Mouse (Mus musculus): ENCODE results near the gene Tmem265. TPM values are rescaled to one million over a fixed set of nuclear protein-coding genes. Genes with fewer than 3 reads are reported as not detected.
A peak's percentile ranks its signal among the peaks of the same experiment; 100 is the strongest.

Tmem265 gene
- total and polyA plus RNA-seq, 3 experiments: not detected

GRCm38 (mm10) chr7:127585031-127585430 lies 23.8 kb downstream of the Tmem265 start:
- H3K27me3 ChIP-seq (ENCODE audit: control insufficient read depth in 1 of 2, insufficient read depth in 2 of 2, low read length in 2 of 2): no peaks in the 10 kb centered on the region
- H3K9ac ChIP-seq (ENCODE audit: control insufficient read depth, low read depth, low read length, poor library complexity, severe bottlenecking): no peak overlapping the region
- peaks cover 0 to 30% of the 10 kb centered on the region in 2 experiments; a peak in 2 of 4 replicates for H3K36me3 ChIP-seq (ENCODE audit: control insufficient read depth in 1 of 2, insufficient read depth in 2 of 2, low read length in 2 of 2)
- H3K9me3 ChIP-seq (replicated peaks; ENCODE audit: insufficient read depth, low read length): no peaks in the 10 kb centered on the region
- peaks cover 12% of the 10 kb centered on the region for H3K79me2 ChIP-seq (ENCODE audit: control insufficient read depth, insufficient read depth, low read length, poor library complexity)
- H3K4me1 ChIP-seq (ENCODE audit: control insufficient read depth in 1 of 2, insufficient read depth in 2 of 2, low read length in 2 of 2): peaks cover 6 to 33% of the 10 kb centered on the region in 2 experiments; a peak in 3 of 4 replicates
- 0 out of 2 replicates have a peak overlapping the region, but pooled peaks have one; percentile 35 for H3K27ac ChIP-seq (ENCODE audit: control insufficient read depth, low read depth, low read length)
- no peak for TF ChIP-seq ETS1 (IDR thresholded peaks at IDR 0.05; ENCODE audit: low read depth, low read length)
- TF ChIP-seq TCF12 (IDR thresholded peaks at IDR 0.05; ENCODE audit: low read depth, low read length): no peak
- no peak for TF ChIP-seq ZC3H11A (IDR thresholded peaks at IDR 0.05; ENCODE audit: low read depth, low read length)
- TF ChIP-seq MXI1 (IDR thresholded peaks at IDR 0.05; ENCODE audit: low read depth, low read length): no peak
- TF ChIP-seq SMC3 (IDR thresholded peaks at IDR 0.05; ENCODE audit: low read depth, low read length): no peak
- TF ChIP-seq GATA1 (IDR thresholded peaks at IDR 0.05; ENCODE audit: low read depth, low read length): no peak
- TF ChIP-seq HCFC1 (IDR thresholded peaks at IDR 0.05; ENCODE audit: low read depth, low read length): no peak
- DNase-seq (ENCODE audit: low read depth, low spot score): no peak
- H3K4me3 ChIP-seq (ENCODE audit: control insufficient read depth in 1 of 2, insufficient read depth in 1 of 2, low read depth in 2 of 2, low read length in 2 of 2): no peak overlapping the region

- no peak for TF ChIP-seq POLR2A (IDR thresholded peaks at IDR 0.05; ENCODE audit: control insufficient read depth in 1 of 2, insufficient read depth in 1 of 2, low read depth in 1 of 2, low read length in 2 of 2, poor library complexity in 1 of 2)
- TF ChIP-seq SIN3A (IDR thresholded peaks at IDR 0.05; ENCODE audit: low read length): peak; percentile 58; the same call in 1 of the 2 replicates
- peak; percentile 82 to 90 for TF ChIP-seq EP300 (IDR thresholded peaks at IDR 0.05; ENCODE audit: low read depth in 1 of 2, low read length in 2 of 2)
- TF ChIP-seq TAL1 (IDR thresholded peaks at IDR 0.05; ENCODE audit: low read length): peak; percentile 82
- TF ChIP-seq NELFE (IDR thresholded peaks at IDR 0.05; ENCODE audit: low read depth, low read length): no peak
- TF ChIP-seq GATA1 (IDR thresholded peaks at IDR 0.05; ENCODE audit: low read depth, low read length): peak; percentile 79
- TF ChIP-seq MXI1 (IDR thresholded peaks at IDR 0.05; ENCODE audit: low read depth, low read length): peak; percentile 31; the same call in 1 of the 2 replicates
- TF ChIP-seq ETS1 (IDR thresholded peaks at IDR 0.05; ENCODE audit: low read depth, low read length): 0 out of 2 replicates have a peak, but pooled peaks have one; percentile 35
- no peak for TF ChIP-seq MAX (IDR thresholded peaks at IDR 0.05; ENCODE audit: low read length)
- TF ChIP-seq TCF12 (IDR thresholded peaks at IDR 0.05; ENCODE audit: low read depth, low read length): peak; percentile 86
- no peak; the same call in 1 of the 2 replicates for TF ChIP-seq RCOR1 (IDR thresholded peaks at IDR 0.05; ENCODE audit: low read depth, low read length)
- TF ChIP-seq SMC3 (IDR thresholded peaks at IDR 0.05; ENCODE audit: low read depth, low read length): 0 out of 2 replicates have a peak, but pooled peaks have one; percentile 18
- Histone ChIP-seq H3K4me1 (ENCODE audit: control insufficient read depth in 1 of 2, insufficient read depth in 2 of 2, low read length in 2 of 2) (peaks cover 6 to 33% of the 10 kb centered on the region in 2 experiments; a peak in 3 of 4 replicates), H3K4me3 (ENCODE audit: control insufficient read depth in 1 of 2, insufficient read depth in 1 of 2, low read depth in 2 of 2, low read length in 2 of 2) (no peak overlapping the region), H3K79me2 (ENCODE audit: control insufficient read depth, insufficient read depth, low read length, poor library complexity) (peaks cover 12% of the 10 kb centered on the region), H3K9ac (ENCODE audit: control insufficient read depth, low read depth, low read length, poor library complexity, severe bottlenecking) (no peak overlapping the region), H3K9me3 (replicated peaks; ENCODE audit: insufficient read depth, low read length) (no peaks in the 10 kb centered on the region), H3K36me3 (ENCODE audit: control insufficient read depth in 1 of 2, insufficient read depth in 2 of 2, low read length in 2 of 2) (peaks cover 0 to 30% of the 10 kb centered on the region in 2 experiments; a peak in 2 of 4 replicates), H3K27ac (ENCODE audit: control insufficient read depth, low read depth, low read length) (peak overlapping the region; percentile 35), H3K27me3 (ENCODE audit: control insufficient read depth in 1 of 2, insufficient read depth in 2 of 2, low read length in 2 of 2) (no peaks in the 10 kb centered on the region)
- peak; percentile 76 for DNase-seq (ENCODE audit: low read depth, low spot score)
Measured at GRCm38 (mm10) chr7:127586149-127586548, 25.0 kb downstream of the Tmem265 start.

All from MEL (cell line).